Mouse (Mus musculus): ENCODE data around the gene Colgalt1. TPM values are rescaled to one million over a fixed set of nuclear protein-coding genes. Genes with fewer than 3 reads are reported as not detected.
A peak's percentile ranks its signal among the peaks of the same experiment; 100 is the strongest.

Colgalt1 gene
- polyA plus RNA-seq, 1 experiment from 2014 or later, result 37.5 TPM

DNA sequence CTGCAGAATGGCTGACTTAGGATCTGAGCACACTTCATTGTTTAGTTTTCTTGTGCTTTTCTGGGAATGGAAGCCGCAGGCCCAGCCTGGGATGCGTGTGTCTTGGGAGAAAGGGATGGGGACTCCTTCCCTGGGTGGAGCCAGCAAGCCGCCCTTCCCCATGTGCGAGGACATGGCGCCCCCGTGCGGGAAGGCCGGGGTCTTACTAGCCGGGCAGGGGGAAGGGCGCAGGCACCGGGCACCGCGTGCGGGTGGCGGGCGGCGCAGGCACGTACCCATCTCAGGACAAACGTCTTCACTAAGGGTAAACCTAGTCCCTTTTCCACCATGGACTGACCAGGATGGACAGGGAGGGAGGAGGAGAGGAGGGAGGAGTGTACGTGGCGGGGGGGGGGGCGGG is 22.4 kb downstream of the Colgalt1 start:
- Histone ChIP-seq H3K36me3 (ENCODE audit: poor library complexity, severe bottlenecking) (peaks cover 14% of the 10 kb centered on the region), H3K27me3 (peaks cover 61% of the 10 kb centered on the region), H3K4me3 (no peak overlapping the region), H3K9ac (no peak overlapping the region), H3K4me2 (no peak overlapping the region), H3K9me3 (replicated peaks) (peaks cover 5% of the 10 kb centered on the region), H3K27ac (no peak overlapping the region), H3K4me1 (peaks cover 25% of the 10 kb centered on the region)
- ATAC-seq, result no peak
- 5% methylated on average over 7 of the region's 22 CpGs for WGBS

DNA sequence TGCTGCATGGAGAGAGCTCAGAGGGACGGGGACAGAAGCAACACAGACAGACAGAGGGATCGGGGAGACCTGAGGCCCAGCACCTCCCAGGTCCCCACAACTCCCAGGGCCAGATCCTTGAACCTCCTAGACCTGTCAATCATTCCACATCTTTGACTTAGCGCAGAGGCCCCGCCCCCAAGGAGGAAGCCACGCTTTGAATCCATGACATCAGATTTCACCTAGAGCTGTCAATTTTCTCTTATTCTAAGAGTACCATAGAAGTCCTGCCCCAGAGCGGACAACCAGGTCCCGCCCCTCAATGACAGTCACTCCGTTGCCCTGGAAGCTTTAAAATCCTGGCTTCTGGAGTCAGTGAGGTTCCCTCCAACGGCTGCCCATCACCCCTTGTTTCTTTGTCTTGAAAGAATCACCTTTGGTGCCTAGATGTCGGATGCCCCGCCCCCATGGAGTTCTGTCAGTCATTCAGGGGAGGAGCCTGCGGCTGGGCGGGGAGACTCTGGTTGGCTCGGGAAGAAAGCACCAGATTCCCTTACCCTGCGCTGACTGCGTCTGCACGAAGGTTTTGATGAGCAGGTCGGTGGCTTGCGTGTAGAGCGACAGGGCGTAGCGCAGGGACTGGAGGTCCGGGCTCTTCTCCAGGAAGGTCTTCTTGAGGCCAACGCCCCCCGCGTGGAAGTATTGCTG is 23.3 kb downstream of the Colgalt1 start:
- ATAC-seq, result peak; percentile 55
- Histone ChIP-seq H3K4me1 (peaks cover 18% of the 10 kb centered on the region), H3K9me3 (replicated peaks) (peaks cover 5% of the 10 kb centered on the region), H3K27ac (no peak overlapping the region; the same call in 1 of the 2 replicates), H3K36me3 (ENCODE audit: poor library complexity, severe bottlenecking) (peaks cover 19% of the 10 kb centered on the region), H3K9ac (peak overlapping the region; percentile 40; the same call in 1 of the 2 replicates), H3K4me3 (peak overlapping the region; percentile 10), H3K4me2 (peak overlapping the region; percentile 45), H3K27me3 (peaks cover 67% of the 10 kb centered on the region)
- 2% methylated on average over 26 of the region's 26 CpGs for WGBS

DNA sequence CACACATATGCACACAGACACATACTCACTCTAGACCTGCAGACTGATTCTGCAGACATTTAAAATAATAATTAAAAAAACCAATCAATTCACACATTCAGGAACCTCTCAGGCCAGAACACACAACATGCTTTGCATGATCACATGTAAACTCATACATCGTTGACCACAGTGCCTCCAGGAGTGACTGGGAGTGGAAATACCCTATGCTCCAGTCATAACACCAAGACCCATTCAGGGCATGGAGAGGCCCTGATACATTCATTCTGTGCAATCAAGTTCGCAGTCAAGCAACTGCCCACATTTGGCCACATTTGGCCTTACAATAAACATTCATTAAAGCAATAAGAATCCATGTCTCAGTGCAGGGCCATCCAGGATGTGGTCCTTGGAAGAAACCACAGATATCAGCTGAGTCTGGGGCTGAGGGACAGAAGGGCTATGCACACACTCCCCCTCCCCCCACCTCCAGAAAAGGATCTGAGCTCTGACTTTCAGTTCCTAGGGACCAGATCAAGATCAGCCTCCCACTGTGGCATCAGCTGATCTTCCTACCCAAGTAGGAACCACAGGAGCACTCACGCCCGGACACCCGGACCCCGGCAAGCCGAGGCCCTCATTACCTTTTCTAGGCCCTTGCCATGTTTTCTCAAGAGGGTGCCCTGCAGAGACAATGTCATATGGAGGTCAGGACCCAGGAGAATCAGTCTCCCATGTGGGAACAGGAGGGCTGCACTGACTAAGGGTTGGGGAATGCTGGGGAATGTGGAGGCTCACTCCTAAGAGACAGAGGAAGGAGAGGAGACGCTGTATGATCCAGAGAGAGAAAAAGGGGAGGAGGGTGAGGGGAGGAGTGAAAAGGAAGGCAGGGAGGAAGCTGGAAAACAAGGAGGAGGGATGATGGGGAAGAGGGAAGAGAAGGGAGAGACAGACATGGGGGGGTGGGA is 26.6 kb downstream of the Colgalt1 start:
- H3K27ac ChIP-seq, result no peak overlapping the region
- H3K4me3 ChIP-seq, result no peak overlapping the region
- no peak overlapping the region for H3K9ac ChIP-seq
- peaks cover 40% of the 10 kb centered on the region for H3K27me3 ChIP-seq
- H3K9me3 ChIP-seq (replicated peaks), result peaks cover 5% of the 10 kb centered on the region
- H3K4me2 ChIP-seq, result no peak overlapping the region
- 64% methylated on average over 8 of the region's 8 CpGs for WGBS
- ATAC-seq, result no peak
- H3K4me1 ChIP-seq, result peaks cover 7% of the 10 kb centered on the region
- H3K36me3 ChIP-seq (ENCODE audit: poor library complexity, severe bottlenecking), result peaks cover 34% of the 10 kb centered on the region

DNA sequence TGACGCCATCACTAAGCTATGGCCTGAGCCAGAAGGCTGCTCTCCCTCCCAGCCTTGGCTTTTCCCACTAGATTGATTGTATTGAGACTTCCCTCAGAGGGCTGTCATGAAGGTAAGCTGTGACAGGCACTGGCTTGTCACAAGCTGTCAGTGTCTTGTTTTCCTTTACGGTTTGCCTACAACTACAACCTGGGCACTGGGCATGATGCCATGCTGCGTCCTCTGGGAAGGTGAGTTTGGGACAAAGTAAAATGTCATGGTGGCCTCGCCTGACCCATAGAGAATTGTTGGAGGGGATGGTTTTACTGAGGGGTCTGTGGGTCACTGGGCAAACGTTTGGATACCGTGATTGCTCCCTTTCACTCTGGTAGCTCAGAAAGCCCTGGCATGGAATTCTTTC is 27.5 kb downstream of the Colgalt1 start:
- no peaks in the 10 kb centered on the region for H3K9me3 ChIP-seq (replicated peaks)
- no peak for ATAC-seq
- H3K36me3 ChIP-seq (ENCODE audit: poor library complexity, severe bottlenecking), result peaks cover 34% of the 10 kb centered on the region
- H3K27me3 ChIP-seq, result peaks cover 40% of the 10 kb centered on the region
- no peak overlapping the region for H3K4me2 ChIP-seq
- no peak overlapping the region for H3K9ac ChIP-seq
- peaks cover 7% of the 10 kb centered on the region for H3K4me1 ChIP-seq
- WGBS, result 76% methylated on average over 6 of the region's 6 CpGs
- H3K4me3 ChIP-seq, result no peak overlapping the region
- H3K27ac ChIP-seq, result no peak overlapping the region

DNA sequence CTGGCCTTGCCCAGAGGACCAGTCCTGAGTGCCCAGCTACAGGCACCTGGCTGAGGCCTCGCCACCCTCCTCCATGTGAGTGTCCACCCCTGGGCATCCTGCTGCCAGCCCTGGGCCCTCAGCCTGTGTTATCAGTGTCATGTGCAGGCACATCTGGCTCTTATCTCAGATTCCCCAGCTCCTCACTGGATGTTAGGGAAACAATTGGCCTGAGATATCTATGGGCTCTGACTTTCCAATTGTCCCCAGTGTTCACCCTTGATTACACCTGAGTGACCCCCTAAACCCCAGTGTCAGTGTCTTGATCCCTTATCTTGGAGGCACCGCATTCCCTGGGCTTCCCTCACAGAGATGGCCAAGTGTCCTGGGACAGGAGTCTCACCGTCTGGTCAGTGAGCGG is 28.5 kb downstream of the Colgalt1 start:
- no peak overlapping the region for H3K9ac ChIP-seq
- peaks cover 37% of the 10 kb centered on the region for H3K36me3 ChIP-seq (ENCODE audit: poor library complexity, severe bottlenecking)
- H3K27ac ChIP-seq, result no peak overlapping the region
- H3K27me3 ChIP-seq, result peaks cover 31% of the 10 kb centered on the region
- no peak overlapping the region for H3K4me2 ChIP-seq
- 94% methylated on average over 4 of the region's 4 CpGs for WGBS
- H3K9me3 ChIP-seq (replicated peaks), result no peaks in the 10 kb centered on the region
- no peak overlapping the region for H3K4me3 ChIP-seq
- peaks cover 5% of the 10 kb centered on the region for H3K4me1 ChIP-seq
- ATAC-seq, result no peak

DNA sequence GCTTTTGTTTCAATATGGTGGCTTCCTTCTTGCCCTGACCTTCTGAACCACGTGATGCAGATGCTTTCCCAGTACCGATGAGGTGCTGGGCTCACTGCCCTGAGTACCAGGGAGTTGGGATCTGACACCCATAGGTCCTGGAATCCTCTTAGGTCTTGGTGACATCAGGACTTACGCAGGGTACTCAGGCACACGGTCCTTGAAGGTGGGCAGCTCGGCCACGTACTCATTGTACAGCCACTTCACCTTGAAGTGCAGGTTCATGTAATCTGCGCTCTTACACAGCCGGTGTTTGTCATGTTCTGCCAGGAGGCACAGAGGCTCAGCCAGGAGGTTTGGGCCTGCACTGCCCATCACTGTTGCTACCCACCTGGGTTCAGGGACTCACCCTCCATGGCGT is 34.7 kb downstream of the Colgalt1 start:
- H3K4me2 ChIP-seq, result no peak overlapping the region
- H3K27ac ChIP-seq, result no peak overlapping the region
- H3K4me3 ChIP-seq, result no peak overlapping the region
- WGBS, result 89% methylated on average over 9 of the region's 9 CpGs
- H3K27me3 ChIP-seq, result peaks cover 13% of the 10 kb centered on the region; the same call in 1 of the 2 replicates
- no peaks in the 10 kb centered on the region for H3K4me1 ChIP-seq
- no peak for ATAC-seq
- no peak overlapping the region for H3K9ac ChIP-seq
- H3K36me3 ChIP-seq (ENCODE audit: poor library complexity, severe bottlenecking), result peaks cover 67% of the 10 kb centered on the region
- no peaks in the 10 kb centered on the region for H3K9me3 ChIP-seq (replicated peaks)

DNA sequence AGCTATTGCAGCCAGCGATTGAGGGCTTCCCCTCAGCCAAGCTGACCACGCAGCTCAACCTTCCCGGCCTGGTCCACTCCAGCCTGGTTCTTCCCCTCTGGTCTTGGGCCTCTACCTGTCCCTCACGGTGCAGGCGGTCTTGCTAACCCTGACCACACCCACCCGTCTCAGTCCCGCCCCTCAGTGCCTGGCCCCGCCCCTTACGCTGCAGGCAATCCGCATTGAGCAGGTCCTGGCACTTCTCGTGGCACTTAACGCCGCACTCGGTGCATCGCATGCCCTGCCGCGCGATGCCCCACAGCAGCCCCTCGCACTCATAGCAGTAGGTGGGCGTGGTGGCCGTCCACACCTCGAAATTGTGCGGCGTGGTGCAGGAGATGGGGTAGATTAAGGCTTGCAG is 43.8 kb downstream of the Colgalt1 start:
- Histone ChIP-seq H3K9ac (peak overlapping the region; percentile 48; the same call in 1 of the 2 replicates), H3K4me3 (peak overlapping the region; percentile 6; the same call in 1 of the 2 replicates), H3K27ac (no peak overlapping the region), H3K27me3 (peaks cover 60% of the 10 kb centered on the region), H3K9me3 (replicated peaks) (no peaks in the 10 kb centered on the region), H3K4me2 (peak overlapping the region; percentile 51), H3K4me1 (peaks cover 15% of the 10 kb centered on the region), H3K36me3 (ENCODE audit: poor library complexity, severe bottlenecking) (peaks cover 50% of the 10 kb centered on the region)
- WGBS, result under 1% methylated on average over 23 of the region's 24 CpGs
- ATAC-seq, result peak; percentile 36

DNA sequence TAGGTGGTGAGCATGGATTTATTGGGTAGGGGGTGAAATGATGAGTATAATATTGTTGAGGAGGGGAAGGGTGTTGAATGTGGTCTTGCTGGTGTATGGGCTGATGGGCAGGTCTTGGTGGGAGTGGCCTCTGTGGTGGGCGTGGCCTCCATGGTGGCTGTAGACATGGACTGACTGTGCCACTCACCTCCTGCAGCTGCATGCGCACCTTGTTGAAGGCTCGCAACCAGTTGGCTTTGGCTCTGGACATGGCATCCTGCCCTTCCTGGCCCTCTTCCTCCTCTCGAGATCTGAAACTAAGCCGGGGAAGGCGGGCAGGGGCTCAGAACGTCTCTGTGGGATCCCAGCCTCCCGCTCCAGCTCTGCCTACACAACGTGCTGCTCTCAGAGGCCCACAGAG is 47.0 kb downstream of the Colgalt1 start:
- H3K4me3 ChIP-seq, result no peak overlapping the region
- H3K9me3 ChIP-seq (replicated peaks), result no peaks in the 10 kb centered on the region
- H3K9ac ChIP-seq, result no peak overlapping the region
- no peak for ATAC-seq
- peaks cover 19% of the 10 kb centered on the region for H3K36me3 ChIP-seq (ENCODE audit: poor library complexity, severe bottlenecking)
- H3K27ac ChIP-seq, result no peak overlapping the region
- 19% methylated on average over 9 of the region's 9 CpGs for WGBS
- peaks cover 23% of the 10 kb centered on the region for H3K4me1 ChIP-seq
- peaks cover 83% of the 10 kb centered on the region for H3K27me3 ChIP-seq
- no peak overlapping the region for H3K4me2 ChIP-seq

DNA sequence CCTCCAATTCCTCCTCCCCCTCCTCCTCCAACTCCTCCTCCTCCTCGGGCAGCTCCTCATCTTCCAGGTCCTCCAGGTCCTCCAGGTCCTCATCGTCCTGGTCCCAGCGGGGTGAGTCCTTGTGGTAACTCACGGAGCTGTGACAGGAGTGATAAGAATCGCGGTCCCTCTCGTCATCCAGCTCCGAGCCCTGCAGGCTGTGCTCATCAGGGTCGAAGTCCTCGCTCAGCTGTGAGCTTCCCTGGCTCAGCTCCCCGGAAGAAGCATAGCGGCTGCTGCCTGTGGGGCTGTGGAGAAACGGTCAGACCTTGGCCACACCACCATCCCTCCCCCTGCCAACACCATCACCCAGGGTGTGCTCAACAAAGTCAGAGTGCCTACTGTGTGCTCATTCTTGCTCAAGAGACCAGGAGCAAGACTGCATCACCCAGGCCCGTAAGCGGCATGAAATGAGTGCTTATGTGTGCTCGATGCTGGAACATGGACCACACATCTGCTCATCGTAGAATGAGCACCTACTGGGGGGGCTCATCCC is 47.8 kb downstream of the Colgalt1 start:
- Histone ChIP-seq H3K27me3 (peaks cover 83% of the 10 kb centered on the region), H3K27ac (no peak overlapping the region), H3K4me2 (no peak overlapping the region), H3K9me3 (replicated peaks) (no peaks in the 10 kb centered on the region), H3K9ac (no peak overlapping the region), H3K4me3 (no peak overlapping the region), H3K4me1 (peaks cover 23% of the 10 kb centered on the region), H3K36me3 (ENCODE audit: poor library complexity, severe bottlenecking) (peaks cover 14% of the 10 kb centered on the region)
- WGBS, result 30% methylated on average over 17 of the region's 17 CpGs
- no peak for ATAC-seq

DNA sequence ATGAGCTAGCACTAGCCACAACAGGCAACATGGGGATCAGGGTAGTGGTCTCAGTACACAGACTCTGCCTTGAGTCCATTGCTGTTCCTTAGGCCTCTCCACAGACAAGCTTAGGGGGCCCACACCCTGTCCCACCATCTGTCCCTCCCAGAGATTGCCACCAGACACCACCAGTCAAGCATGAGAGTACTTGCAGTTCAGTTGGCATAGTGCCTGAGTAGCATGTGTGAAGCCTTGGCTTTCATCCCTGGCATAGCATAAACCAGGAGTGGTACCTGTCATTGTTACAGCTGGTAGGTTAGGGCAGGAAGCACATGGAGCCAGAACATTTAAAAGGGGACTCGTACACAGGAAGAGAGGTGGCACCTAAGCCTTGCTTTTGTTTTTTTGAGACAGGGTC is 49.0 kb downstream of the Colgalt1 start:
- 65% methylated on average over 1 of the region's 1 CpGs for WGBS
- Histone ChIP-seq H3K9me3 (replicated peaks) (no peaks in the 10 kb centered on the region), H3K36me3 (ENCODE audit: poor library complexity, severe bottlenecking) (peaks cover 15% of the 10 kb centered on the region), H3K4me2 (no peak overlapping the region), H3K27me3 (peaks cover 73% of the 10 kb centered on the region), H3K9ac (no peak overlapping the region), H3K27ac (peak overlapping the region; percentile 25), H3K4me1 (peaks cover 19% of the 10 kb centered on the region), H3K4me3 (no peak overlapping the region)
- peak; percentile 46 for ATAC-seq

DNA sequence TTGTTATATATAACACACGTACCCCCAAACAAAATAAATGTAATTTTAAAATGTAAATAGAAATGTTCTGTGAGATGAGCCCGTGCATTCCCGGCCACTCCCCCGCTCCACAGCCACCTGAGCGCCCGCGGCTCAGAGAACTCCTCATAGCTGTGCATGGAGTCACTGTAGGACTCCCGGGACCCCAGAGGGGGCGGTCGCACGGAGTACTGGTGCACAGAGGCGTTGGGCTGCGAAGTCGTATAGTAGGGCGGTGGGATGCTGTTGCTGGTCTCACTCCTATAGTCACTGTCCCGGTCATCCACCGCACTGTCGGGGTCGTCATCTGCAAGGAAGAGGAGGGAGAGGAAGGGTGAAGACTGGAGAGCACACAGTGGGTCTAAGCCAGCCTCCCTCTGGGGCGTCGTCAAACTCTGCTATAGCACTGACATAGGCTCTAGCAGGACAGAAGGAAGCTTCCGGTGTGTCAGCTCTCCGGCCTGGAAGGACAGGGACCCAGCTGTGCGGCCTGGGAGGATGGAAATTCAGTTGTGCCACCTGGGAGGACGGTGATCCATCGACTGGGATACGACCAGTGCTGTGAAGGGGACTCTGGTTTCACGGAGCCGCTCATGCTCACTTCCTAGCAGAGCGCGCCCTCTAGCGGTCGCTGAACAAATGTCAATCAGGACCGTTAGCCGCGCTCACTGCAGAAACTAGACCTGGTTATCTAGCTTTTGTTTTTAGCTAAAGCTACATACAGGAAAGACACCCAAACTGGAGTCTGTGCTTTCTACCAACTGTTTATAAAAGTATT is 49.7 kb downstream of the Colgalt1 start:
- H3K36me3 ChIP-seq (ENCODE audit: poor library complexity, severe bottlenecking), result peaks cover 15% of the 10 kb centered on the region
- peaks cover 20% of the 10 kb centered on the region for H3K4me1 ChIP-seq
- peaks cover 66% of the 10 kb centered on the region for H3K27me3 ChIP-seq
- peak overlapping the region; percentile 13; the same call in 1 of the 2 replicates for H3K4me2 ChIP-seq
- ATAC-seq, result peak; percentile 61
- no peak overlapping the region for H3K27ac ChIP-seq
- no peak overlapping the region for H3K9ac ChIP-seq
- H3K9me3 ChIP-seq (replicated peaks), result no peaks in the 10 kb centered on the region
- WGBS, result 8% methylated on average over 35 of the region's 36 CpGs
- no peak overlapping the region for H3K4me3 ChIP-seq
